Mouse (Mus musculus): ENCODE results near the gene Siva1.

Gene Siva1

DNA sequence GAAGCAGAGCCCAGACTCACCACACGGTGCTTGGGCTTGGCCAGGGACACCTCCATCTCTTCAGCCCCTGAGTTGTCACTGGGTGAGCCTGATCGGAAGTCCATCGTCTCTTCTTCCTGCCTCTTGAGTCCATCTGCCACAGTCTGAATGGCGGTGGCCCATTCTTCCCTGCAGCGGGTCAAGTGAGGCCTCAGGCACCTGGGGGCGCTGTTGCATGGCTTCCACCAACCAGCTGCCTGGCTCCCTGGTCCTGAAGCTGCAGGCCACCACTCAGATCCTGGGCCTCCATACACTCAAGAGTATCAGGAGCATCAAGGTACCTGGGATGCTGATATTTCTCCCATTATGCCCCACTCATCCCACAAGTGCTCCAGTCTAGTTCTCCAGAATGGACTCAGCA, 14.6 kb downstream of the Siva1 start:
- DNase-seq (ENCODE audit: low spot score in 2 of 2), result peak; percentile 49 to 56

DNA sequence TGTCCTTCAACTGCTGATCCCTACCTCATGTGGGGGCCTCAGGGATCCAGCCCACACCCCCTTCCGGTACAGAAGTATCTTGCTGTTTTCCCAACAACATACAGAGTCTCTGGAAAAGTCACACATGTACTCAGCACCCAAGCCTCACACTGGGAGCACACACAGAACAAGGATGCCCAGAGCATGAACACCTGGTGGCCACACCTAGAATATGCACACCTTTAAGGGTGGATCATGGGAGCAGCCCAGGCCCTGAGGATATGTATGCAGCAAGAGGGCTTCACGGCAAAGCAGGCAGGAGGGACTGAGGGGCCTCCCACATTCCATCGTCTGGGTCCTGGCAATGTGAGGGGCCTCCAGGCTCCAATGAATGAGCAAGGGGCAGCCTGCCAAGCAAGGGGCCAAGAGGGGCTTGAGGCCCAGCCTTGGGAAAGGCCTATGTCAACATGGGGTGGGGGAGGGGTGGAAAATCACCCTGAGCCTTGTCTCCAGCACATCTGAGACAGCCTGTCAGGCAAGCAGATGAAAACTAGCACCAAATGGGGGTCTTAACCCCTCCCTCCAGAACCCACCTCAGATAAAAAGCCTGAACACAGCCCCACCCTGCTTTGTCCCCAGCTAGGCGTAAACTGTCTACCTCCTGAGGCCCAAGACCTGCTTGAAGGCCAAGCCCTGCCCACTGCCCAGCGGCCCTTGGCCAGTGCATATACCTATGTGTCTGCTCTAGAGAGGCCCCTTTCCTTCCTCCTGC, 16.3 kb downstream of the Siva1 start:
- no peak for DNase-seq (ENCODE audit: low spot score in 2 of 2)

DNA sequence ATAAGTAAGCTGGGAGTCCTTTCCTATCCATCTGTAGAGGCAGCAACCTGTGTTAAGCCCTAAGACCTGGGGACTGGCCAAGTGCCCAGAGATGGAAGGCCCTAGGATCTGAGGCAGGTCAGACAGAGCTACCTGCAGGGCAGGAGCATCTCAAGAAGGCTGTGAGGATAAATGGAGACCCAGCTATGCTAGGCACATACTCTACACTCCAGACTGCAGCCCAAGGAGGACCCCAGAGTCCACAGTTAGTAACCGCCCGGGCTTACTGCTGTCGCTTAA, 16.8 kb downstream of the Siva1 start:
- no peak for DNase-seq (ENCODE audit: low spot score in 2 of 2)

DNA sequence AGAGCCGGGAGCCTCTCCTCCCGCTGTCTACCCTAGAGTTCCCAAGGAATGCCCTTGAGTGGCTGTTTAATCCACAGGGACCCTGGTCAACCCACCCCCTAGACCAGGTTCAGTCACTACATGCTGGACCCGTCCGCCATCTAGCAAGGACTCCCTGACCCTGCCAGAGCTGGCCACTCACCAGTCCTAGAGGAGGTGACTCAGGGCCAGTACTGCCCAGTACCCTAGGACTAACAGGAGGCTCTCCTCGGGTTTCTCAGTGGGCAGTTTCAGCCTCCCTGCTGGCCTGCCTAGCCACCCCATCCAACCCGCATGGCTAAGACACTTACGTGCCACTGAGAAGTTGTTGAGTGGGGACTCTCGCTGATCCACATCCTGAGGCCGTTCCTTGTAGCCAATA, 17.4 kb downstream of the Siva1 start:
- DNase-seq (ENCODE audit: low spot score in 2 of 2), result no peak

DNA sequence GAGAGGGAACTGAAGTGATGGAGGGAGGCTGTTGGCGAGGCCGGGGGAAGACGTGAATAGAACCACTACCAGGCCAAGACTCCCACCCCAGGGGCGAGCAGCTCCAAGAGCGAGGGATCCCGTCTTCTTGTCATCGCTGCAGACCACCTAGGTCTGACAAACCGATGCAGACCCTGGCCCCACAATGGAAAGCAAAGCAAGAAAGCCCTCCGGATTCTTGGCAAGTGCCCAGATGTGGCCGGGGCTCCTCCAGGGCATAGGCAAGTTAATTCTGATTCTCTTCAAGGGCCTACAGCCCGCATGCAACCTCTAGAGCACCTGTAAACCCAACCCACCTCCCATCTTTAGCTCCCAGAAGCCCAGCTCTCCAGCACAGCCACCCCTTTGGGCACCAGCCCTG, 18.8 kb downstream of the Siva1 start:
- DNase-seq (ENCODE audit: low spot score in 2 of 2), result no peak

DNA sequence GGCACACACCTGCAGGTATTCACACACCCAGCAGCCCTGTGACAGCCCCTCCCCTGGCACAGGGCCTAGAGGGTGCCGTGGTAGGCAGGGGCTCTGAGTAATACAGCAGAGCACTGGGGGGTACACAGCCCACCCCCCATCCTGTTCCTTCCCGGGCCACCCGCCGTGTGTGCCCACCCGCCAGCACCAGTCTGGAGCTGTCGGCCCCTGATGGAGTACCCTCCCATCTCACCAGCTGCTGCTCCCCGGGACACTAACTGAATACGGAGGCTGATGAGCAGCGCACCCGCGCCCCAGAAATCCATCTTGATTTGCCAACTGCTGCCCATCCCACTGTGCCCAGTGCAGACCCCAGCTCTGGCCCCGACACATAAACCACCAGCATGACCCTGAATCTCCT, 19.2 kb downstream of the Siva1 start:
- no peak for DNase-seq (ENCODE audit: low spot score in 2 of 2)

DNA sequence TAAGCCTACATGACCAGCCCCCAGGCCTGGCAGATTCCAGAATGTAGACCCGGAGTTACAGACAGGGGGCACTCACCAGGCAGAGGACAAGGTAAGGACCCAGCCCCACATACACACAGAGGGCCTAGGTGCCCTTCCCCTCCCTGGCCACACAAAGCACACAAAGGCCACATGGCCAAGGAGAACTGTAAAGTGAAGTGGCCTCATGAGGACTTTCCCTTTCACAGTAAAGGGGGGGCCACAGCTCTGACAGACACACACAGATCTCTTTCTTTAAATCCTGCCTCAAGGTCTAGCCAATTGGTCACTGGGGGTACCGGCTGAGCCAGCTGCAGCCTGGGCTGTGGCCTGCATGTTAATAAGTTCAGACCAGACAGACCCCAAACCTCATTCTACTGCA, 19.6 kb downstream of the Siva1 start:
- no peak for DNase-seq (ENCODE audit: low spot score in 2 of 2)

DNA sequence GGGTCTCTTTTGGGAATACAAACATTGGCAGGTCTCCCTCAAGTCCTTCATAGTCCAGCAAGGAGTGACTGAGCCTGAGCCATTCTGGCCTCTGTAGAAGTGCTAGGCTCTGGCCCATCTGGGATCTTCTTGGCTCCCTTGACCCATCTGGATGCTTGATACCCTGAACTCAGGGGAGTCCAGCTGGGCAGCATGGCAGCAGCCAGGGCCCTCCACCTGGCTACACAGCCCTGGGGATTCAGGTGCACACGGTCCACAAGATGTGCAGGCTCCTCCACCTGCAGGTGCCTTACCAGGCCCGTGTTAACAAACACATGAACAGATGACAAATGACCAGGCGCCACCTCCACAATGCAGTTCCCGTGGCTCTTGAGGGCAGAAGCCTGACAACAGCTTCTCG, 20.2 kb downstream of the Siva1 start:
- DNase-seq (ENCODE audit: low spot score in 2 of 2), result no peak

DNA sequence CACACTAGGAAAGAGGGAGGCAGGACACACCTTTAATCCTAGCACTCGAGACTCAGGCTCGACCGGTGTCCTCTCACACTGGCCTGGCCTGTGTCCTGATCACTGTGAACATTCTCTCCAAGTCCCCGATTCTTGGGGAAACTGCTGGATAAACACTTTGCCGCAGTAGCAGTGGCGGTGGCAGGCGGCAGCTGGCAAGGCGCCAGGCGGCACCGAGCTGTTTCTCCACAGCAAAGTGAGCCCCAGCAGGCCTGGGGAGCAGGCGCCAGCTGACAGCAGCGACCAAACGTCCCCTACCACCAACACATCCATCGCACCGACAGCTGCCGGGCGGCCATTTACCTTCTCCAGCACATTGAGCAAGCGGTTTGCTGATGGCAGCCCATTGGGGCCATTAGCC, 21.0 kb downstream of the Siva1 start:
- DNase-seq (ENCODE audit: low spot score in 2 of 2), result peak; percentile 56 to 71

DNA sequence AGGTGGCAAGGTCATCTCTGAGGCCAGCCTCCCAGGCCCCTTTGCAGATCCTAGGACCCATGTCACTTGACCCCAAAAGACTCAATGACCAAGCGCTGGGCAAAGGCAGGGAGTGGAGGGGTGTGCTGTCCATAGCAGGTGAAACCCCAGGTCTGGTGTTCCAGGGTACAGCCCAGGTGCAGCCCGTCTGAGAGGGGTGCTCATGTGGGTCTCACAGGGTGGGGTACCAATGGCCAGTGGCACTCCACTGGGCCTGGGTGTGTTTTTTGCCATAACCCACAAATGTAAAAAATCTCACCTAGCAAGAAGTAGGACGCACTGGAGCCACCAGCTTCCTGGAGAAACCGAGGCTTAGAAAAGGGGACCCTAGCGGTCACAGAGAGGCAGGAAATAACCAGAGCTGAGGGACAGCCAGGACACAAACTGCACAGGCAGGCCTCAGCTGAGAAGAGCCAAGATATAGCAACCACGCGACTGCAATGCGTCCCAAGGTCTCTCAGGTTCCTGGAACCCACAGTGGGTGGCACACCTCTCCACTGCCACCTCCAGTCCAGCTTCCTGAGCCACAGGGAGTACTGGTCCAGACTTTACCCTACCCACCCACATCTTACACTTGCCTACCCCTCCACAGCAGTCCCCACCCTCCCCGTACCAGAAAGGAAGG, 21.5 kb downstream of the Siva1 start:
- DNase-seq (ENCODE audit: low spot score in 2 of 2), result no peak

DNA sequence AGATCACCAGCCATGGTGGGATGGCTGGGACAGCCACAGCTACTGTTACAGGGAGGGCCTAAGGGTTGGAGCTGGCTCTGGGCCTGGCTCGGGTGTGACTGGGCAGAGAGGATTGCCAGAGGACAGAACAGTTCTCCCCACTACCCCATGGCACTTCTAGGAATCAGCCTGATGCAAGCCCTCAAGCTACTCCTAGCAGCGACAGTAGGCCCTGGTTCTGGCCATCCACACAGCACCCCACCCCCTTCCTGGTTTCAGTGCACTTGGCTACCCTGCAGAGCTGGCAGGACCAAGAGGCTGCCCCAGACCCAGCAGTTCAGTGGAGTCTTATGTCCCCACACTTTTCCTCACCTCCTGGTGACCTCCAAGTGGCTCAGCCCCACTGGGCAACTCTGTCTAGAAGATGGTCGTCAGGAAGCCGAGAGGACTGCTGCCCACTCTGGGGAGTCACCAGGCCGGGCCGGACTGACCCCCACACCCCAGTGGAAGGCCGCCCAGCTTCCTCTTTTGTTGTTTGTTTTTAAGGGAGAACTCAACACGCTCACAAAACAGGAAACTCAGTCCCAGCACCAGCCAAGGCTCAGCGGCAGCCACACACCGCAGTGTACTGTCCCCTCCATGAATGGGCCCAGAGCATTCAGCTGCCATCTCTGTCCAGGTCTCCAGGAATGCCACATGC, 23.3 kb downstream of the Siva1 start:
- DNase-seq (ENCODE audit: low spot score in 2 of 2), result no peak

DNA sequence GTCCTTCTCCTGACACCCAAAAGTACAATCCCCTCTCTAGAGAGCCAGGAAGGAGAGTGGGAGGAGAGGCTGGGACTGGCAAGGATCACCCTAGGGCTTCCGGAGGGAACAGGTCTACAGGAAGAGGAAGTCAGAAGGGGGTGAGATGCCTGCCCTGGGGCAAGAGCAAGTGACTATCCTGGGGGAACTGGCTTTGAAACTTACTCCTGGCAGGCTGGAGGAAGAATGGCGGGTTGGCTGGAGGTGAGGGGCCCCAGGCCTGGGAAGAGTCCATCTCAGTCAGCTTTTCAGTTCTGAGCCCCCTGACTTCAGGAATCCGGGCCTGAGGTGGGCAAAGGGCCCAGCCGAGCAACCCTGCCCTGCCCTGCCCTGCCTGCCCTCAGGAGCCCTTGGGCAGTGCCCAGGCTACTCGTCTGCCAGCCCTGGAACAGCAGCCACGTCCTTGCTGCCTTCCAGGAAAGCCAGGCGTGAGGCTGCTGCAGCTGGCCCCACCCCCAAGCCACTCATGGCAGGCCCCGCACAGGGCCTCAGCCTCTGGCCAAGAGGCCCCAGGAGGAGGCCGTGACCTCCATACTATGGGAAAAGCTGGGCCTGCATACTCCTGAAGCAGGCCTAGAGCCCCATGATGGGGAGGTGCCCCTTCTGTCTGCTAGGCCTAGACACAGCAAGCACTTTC, 26.4 kb downstream of the Siva1 start:
- no peak for DNase-seq (ENCODE audit: low spot score in 2 of 2)

DNA sequence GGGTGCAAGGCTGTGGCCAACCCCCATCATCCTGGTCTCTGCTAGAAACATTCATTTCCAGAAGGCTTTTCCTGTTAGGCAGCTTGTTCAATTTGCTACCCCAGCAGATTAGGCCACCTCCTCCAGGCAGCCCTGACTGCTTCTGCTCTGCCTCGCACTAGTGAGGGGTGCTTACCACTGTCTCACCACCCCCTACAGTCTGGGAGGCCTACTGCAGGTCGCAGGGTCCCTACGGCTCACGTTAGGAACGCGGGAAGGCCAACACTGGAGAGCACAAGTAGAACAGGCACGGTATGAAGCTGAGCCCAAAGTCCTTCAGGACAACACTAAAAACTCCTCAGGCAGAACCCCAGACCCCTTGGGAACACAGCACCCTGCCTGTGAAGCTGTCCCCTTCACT, 27.4 kb downstream of the Siva1 start:
- DNase-seq (ENCODE audit: low spot score in 2 of 2), result no peak

DNA sequence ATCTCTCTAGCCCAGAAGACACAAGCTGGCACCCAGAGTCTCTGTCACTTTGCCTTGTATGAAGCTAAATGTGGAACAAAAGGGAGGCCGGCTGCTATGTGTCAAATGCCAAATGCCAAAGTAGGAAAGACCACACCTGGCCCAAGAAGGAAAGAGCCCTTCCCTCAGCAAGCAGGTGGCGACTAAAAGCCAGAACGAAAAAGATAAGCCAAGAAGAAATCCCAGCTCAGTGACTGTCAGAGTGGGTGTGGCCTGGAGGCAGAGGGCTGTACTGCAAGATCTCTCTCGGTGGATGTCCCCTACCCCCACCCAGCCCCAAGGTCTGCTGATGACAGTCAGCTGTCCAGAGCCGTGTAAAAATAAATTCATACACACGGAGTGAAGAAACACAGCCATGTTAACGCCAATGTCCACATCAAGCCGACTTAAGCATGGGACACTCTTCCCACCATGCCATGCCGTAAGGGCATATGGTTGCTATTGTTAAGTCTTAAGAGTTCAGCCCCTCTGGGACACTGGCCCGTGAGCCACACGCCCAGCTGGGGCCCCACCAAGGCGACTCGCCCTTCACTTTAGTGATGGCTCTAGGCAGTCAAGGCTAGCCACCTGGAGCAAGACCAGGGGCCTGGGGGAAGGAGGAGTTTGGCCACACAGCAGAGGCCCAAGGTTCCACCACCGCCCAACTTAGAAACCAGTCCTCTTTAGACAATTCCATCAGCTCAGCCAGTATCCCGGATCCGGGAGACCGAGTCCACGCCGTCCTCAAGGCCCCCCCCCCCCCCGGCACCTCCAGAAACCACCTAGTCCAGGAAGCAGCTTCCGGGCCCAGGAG, 28.5 kb downstream of the Siva1 start:
- no peak for DNase-seq (ENCODE audit: low spot score in 2 of 2)

DNA sequence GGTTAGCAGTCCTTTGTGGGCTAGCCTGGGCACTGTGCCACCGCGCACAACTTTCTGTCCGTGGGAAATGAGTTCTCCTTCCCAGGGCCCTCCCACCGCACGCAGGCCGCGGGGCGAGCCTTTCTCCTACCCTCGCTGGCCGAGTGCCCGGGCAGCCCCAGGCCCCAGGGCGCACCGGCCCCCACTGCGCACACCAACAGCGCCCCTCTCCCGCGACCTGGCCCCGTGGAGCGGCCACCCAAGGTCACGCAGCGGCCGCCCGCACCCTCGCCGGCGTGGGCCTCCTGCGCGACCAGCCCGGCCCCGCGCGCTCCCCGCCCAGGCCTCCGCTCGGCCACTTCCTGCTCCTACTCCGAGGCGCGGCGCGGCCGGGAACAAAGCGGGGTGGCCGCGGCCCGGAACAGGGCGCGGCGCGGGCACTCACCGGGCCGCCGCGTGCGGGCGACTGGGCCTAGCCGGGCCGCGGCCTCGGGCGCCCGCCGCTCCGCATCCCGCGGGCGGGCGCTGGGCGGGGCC, 29.2 kb downstream of the Siva1 start:
- no peak for DNase-seq (ENCODE audit: low spot score in 2 of 2)

DNA sequence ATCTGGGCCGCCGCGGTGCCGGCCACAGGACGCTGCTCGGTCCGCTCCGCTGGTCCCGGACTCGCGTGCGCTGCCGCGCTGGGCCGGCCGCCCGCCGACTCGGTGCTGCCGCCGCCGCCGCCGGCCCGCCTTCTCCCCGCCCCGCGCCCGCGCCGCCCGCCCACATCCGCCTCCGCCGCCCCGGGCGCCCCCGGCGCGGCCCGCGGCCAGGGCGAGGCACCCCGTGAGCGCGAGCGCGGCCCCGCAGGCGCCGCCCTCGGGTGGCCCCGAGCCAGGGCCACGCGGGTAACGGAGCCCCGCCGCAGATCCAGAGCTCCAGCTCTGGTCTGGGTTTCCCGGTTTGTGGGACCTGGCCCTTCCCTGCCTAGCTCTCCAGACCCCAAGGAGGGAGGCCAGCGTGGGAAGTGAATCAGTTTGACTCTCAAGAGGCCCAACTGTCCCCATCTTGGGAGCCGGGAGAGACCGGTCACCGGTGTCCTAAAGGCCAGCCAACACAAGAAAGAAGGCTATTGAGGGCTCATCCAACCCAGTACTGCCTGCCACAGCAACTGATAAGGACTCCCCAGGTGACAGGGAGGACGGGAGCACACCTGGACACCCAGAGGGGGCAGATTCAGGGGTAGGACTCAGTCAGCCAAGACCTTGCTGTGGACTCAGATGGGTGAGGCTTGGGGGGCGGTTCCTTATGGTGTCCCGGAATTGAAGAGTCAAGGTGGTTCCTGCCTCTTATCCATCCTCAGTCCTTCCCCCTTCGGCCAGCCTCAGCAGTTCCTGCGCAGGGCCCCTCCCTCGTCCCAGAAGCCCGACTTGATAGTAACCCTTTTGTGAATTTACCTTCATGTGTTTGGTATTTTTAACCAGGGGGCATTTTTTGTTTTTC, 29.9 kb downstream of the Siva1 start, which contains the start of gene Akt1:
Akt1 (minus strand) TSS at position 753 of the 880 bp plus-strand sequence.
- DNase-seq (ENCODE audit: low spot score in 2 of 2), result no peak

DNA sequence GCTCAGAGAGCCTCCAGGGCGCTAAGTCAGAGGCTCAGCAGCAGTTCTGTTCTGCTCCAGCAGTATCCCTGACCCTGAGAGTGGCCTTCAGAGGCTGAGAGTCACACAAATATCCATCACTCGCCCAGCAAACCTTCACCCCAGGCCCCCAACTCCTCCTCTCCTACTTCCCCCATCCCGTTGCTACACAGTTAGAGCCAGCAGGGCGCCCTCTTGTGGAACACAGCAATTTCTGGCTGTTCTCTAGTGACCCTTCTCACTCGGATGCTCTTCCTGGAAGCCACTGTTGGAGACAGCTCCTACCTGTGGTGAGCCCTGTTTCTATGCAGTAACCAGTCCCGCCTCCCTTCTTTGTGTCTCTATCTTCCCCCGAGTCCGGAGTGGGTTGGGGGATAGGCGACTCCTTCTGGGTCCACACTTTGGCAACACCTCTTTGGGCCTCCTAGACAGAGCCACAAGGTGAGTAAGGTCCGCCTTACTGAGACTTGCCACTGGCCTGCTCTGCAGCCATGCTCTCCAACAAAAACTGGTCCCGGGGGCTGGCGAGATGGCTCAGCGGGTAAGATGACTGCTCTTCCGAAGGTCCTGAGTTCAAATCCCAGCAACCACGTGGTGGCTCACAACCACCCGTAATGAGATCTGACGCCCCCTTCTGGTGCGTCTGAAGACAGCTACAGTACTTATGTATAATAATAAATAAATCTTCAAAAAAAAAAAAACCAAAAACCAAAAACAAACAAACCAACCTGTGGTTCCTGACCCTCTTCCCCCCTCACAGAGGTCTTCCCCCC, 31.0 kb downstream of the Siva1 start:
- peak; percentile 64 to 70 for DNase-seq (ENCODE audit: low spot score in 2 of 2)

DNA sequence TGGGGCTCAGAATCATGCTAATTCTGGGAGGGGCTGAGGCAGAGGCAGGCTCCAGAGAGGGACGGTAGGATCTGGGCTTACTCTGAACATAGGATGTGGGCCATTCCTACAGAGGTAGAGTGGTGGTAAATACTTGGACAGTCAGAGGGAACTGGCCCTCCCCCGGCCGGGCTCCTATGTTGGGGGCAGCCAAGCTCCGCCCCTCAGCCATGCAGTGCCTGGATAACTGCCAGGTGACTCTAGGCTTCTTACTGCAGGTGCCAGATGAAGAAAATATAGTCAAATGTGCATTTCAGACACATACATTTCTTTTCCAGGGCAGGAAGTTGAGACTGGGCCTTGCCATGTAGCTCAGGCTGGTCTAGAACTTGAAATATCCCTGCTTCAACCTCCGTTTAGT, 32.6 kb downstream of the Siva1 start:
- no peak for DNase-seq (ENCODE audit: low spot score in 2 of 2)

DNA sequence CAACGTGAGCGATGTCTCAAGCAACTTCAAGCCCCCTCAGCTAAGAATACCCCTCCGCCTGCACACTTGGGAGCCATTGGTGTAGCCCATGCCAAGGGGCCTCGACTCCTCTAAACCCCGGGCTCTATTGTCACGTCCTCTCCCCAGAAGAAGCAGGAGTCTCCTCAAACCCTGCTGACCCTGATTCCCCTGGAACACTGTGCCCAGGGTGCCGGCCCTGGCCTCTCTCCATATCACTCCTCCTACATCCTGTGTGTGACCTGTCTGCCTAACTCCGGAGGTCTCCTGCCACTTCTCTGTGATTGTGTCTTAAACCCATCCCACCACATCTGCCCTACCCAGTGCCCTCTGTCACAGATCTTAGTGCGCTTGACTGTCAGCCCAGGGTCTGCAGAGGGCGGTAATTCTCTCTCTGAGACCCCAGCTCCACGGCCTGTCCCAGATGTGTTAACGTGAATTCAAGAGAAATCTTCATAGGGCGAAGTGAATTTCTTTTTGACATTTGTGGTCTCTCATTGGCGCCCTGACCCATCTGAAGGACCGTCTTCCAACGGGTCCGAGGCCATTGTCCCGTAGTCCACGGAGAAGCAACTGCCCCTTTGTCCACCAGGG, 33.6 kb downstream of the Siva1 start:
- DNase-seq (ENCODE audit: low spot score in 2 of 2), result no peak
